Mouse (Mus musculus) stomach, postnatal 0 days (tissue): ENCODE data around the gene Srebf2.

Experiments
- CTCF ChIP-seq: IDR thresholded peaks from 2 replicates; pipeline ENCODE4 v1.5.1; 2016; ENCODE audit warnings: antibody characterized with exemption, low read depth, mild to moderate bottlenecking, moderate library complexity
- EP300 ChIP-seq: optimal IDR thresholded peaks from 2 replicates; pipeline ENCODE3; 2016; ENCODE audit warnings: antibody characterized with exemption

DNA sequence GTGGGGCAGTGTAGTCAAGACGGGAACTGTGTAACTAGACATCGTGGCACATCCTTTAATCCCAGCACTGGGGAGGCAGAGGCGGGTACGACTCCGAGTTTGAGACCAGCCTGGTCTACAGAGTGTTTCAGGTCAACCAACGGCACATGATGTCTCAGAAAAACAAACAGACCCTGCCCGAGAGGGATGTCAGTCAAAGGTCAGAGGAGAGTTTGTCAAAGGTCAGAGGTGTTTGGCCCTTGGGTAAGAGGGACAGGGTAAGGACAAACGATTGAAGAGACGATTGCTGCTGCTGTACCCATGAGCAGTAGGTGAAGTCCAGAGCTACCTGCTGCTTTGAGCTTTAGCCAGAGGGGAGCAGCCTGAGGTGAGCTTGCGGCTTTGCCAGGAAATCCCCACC lies 36.6 kb downstream of the Srebf2 start:
- no peak for TF ChIP-seq EP300
- TF ChIP-seq CTCF: no peak
